Mouse (Mus musculus): ENCODE measurements at regions not wholly inside any gene's neighbourhood (a gene's known extent, or its start where the extent isn't known, plus 50 kb on each side); places are given as distances from the start of the nearest gene placed in this dataset. TPM values are rescaled to one million over a fixed set of nuclear protein-coding genes. Genes with fewer than 3 reads are reported as not detected.

Small RNA genes lying in the stretch of these regions (microRNA-seq; reads per million reads assigned to microRNA genes)
- gene Mir129-2 (not detected), gene Mir129b (not detected)

All from heart, postnatal 25 days (tissue).